Mouse (Mus musculus) adrenal gland, postnatal 36 days (tissue): ENCODE results near the gene Themis. TPM values are rescaled to one million over a fixed set of nuclear protein-coding genes. Genes with fewer than 3 reads are reported as not detected.

Source experiments
- DNase-seq, 2 experiments: peaks; one replicate each; pipeline ENCODE4 v3.0.0; 2021; ENCODE audit warnings: mixed read lengths in 1 of 2
- total RNA-seq, 2 experiments: library from RNA; stranded (reverse); gene quantifications; 2 replicates each; pipeline ENCODE4 v1.2.3; 2021

Gene Themis
- total RNA-seq, 2 experiments from 2014 or later, result not detected

DNA sequence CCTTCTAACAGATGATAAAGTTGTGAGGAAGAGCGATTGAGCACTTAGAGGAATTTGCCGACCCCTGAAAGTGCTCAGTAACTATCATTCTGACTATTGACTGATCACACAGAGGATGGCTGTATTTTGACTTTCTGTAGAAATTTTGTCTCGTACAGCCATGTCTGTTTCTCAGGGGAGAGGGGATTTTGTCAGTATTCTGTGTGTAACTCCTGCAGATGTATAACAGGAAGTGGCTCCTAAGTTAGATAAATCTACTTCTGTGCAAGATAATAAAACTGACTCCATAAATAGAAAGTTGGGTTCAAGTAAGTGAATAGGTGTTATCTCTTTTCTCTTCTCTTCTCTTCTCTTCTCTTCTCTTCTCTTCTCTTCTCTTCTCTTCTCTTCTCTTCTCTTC is 137.0 kb downstream of the Themis start:
- DNase-seq, result no peak

DNA sequence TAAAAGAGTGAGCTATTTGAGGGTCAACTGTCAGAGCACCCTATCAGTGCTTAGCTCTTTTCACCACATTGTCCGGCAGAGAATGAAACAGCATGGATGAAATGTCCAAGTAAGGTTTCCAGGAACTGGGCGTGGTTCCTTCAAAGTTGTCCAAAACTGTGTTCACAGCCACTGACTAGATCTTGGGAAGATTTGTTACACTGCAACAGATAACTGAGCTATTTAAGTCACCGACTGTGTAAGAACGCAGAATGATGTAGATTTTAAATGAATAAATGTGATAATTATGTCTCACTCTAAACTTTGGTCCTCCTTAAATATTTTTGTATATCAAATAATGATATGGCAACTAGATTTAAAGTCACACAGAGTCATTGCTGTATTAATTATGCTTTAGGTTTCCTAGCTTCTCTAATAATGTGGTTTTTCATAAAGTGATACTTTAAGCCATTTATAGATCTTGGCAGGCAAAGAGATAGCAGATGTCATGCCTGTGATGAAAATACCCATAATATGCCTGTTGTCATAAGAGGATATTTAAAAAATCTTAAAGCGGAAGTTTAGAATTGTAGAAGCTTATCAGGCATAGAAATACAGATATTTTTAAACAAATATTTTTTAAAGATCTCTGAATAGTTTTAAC is 143.9 kb downstream of the Themis start:
- DNase-seq, result no peak

DNA sequence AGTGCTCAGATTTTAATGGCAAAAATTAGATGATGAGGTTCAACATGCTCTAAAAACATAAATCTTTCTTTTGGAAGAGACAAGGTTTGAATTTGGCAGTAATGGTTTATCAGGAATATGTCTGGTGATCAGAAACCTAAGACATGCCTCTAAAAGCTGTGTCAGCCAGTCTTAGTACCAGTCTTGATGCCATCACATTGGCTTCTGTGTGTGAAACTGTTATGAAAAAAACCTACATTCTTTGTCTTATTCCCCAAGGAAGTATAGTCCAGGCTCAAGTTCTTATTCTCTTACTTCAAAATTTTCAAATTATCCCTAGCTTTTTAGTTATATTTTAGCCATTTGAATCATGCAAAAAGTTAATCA is 144.4 kb downstream of the Themis start:
- DNase-seq, result no peak

GRCm38 (mm10) chr10:28816160-28816559 is 148.0 kb downstream of the Themis start:
- no peak for DNase-seq

DNA sequence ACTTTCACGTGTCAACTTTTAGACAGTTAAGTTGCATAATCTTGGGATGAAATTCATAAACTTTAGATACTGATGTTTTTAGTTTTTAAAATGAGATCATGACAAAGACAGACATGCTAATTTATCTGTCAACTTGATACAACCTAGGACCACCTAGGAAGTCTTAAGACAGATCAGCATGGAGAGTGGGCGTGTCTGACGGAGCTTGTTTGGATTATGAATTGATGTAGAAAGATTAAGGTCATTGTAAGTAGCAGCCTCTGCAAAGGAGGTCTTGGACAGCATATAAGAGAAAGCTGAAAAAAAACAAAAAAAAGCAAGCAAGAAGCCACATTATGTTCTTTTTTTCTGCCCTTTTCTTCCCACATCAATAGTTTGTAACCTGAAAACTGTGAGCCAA is 154.2 kb downstream of the Themis start:
- DNase-seq, result no peak

GRCm38 (mm10) chr10:28842605-28843004 is 174.4 kb downstream of the Themis start:
- DNase-seq, result no peak

- DNase-seq, result peak; percentile 35 to 37
These were observed 175.9 kb downstream of the Themis start for GRCm38 (mm10) chr10:28843755-28844717.

DNA sequence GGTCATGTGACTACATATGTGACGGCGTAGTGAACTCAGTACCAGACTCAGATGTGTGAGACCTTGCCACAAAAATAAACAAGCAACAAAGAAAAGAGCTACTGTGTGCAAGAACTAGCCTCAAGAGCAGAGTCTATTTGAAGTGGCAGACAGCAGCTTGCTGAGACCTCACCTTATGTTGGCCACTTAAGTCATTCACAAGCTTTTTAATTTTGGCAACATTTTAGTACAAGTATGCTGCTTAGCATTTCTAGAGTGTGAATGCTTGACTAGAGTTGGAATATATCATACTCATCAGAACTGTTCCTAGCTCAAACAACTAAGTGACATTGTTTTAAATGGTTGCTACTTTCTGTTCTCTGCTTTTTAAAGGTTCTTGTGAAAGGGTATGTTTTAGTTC is 188.0 kb downstream of the Themis start:
- no peak for DNase-seq

- no peak for DNase-seq
These were observed 202.6 kb downstream of the Themis start for GRCm38 (mm10) chr10:28870580-28871354.

- no peak for DNase-seq
These were observed 206.4 kb downstream of the Themis start for GRCm38 (mm10) chr10:28874605-28875004.

- no peak for DNase-seq
These were observed 219.5 kb downstream of the Themis start for GRCm38 (mm10) chr10:28887643-28888042.

GRCm38 (mm10) chr10:28890886-28891285 is 222.7 kb downstream of the Themis start:
- DNase-seq, result no peak

DNA sequence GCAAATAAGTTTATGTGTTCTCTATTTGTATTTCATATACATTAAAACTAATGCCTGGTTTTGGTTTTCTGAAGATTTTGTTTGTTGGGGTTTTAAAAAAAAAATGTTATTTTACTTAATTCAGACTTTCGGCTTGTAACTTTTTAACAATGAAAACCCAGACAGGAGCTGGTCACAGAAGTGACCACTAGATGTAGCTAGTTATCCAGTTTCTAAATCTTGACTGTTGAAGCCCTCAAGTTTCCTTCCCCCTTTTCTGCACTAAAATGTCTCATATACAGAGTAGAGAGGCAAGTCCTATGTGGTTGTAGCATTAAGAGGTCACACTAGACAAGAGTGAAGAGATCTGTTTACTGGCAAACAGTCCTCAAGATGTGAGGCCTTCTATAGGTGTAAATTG is 230.2 kb downstream of the Themis start:
- DNase-seq, result no peak
